Mouse (Mus musculus) lung, embryonic 16.5 days (tissue): ENCODE data around the gene Rhox2a. TPM values are rescaled to one million over a fixed set of nuclear protein-coding genes. Genes with fewer than 3 reads are reported as not detected.
"Not testable (repeated sequence)": the region's sequence is repeated elsewhere in the genome, so short reads cannot be mapped to it uniquely, and the experiment has no call there.

ENCODE experiments used
- ATAC-seq: fragments of 200-750 bp; cut with Nextera tagmentation; 2 replicates; pipeline ENCODE4 v1.8.0; 2017; ENCODE audit warnings: low read depth, mild to moderate bottlenecking, moderate library complexity
- H3K27ac ChIP-seq: fragments of 300-500 bp; sonication (generic); 2 replicates; pipeline ENCODE4 v1.5.1; 2014; ENCODE audit warnings: mild to moderate bottlenecking, control low read depth, low read length
- H3K27me3 ChIP-seq: fragments of 300-500 bp; sonication (generic); 2 replicates; pipeline ENCODE4 v1.6.1; 2014; ENCODE audit warnings: low read depth, low read length, mixed read lengths; ENCODE audit not compliant: control insufficient read depth, insufficient read depth
- H3K36me3 ChIP-seq: fragments of 300-500 bp; sonication (generic); 2 replicates; pipeline ENCODE4 v1.6.1; 2014; ENCODE audit warnings: low read length; ENCODE audit not compliant: control insufficient read depth, insufficient read depth
- H3K4me1 ChIP-seq: fragments of 300-500 bp; sonication (generic); replicated peaks from 2 replicates; pipeline ENCODE4 v1.6.1; 2014; ENCODE audit warnings: low read length, mixed read lengths; ENCODE audit not compliant: control insufficient read depth, insufficient read depth
- H3K4me2 ChIP-seq: fragments of 300-500 bp; sonication (generic); 2 replicates; pipeline ENCODE4 v1.6.1; 2014; ENCODE audit warnings: low read depth, low read length, control low read depth
- H3K4me3 ChIP-seq: fragments of 300-500 bp; sonication (generic); 2 replicates; pipeline ENCODE4 v1.5.1; 2014; ENCODE audit warnings: mild to moderate bottlenecking, low read length, control low read depth
- H3K9ac ChIP-seq: fragments of 300-500 bp; sonication (generic); 2 replicates; pipeline ENCODE4 v1.6.1; 2014; ENCODE audit warnings: low read length, control low read depth
- H3K9me3 ChIP-seq: fragments of 300-500 bp; sonication (generic); 2 replicates; pipeline ENCODE4 v1.6.1; 2016; ENCODE audit warnings: low read length; ENCODE audit not compliant: control insufficient read depth
- WGBS: fragments of 180-500 bp; shearing (Covaris S2); extraction: QIAGEN DNeasy Blood & Tissue Kit; methylation state at CpG from one replicate; pipeline ENCODE4 v1.1.7; 2014; 5-methylcytosine and 5-hydroxymethylcytosine counted together
- polyA plus RNA-seq: library from polyadenylated mRNA; unstranded; fragments of >200 nt; fragmentation: Nextera tagmentation; extraction: Ambion mirVana; gene quantifications from 2 replicates; pipeline ENCODE4 v1.2.1, GENCODE M21; 2015

The Rhox2a gene
- not detected in 2 replicates for polyA plus RNA-seq

DNA sequence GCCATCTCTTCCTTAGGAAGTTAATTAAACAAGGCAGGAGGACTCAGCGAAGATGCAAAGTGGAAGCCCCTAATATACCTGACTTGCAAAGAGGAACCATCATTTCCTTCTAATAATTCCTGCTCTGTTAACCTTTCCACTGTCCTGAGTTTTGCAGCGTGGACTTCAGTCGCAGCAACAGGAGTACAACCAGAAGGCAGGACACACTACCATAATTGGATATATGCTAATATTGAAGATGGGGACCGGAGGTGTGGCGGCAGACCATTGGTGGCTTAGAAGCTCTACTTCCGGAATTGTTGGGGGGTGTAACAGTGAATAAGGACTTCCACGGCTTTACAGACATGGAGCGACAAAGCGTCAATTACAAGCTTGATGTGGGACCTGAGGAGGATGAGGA is at the start of gene Rhox2a:
Gene Rhox2a, plus strand, starts transcription at position 301 of the 400 bp plus-strand sequence.
- not testable (repeated sequence) for H3K4me2 ChIP-seq, H3K27me3 ChIP-seq, H3K4me1 ChIP-seq, H3K27ac ChIP-seq, H3K9me3 ChIP-seq, H3K9ac ChIP-seq, ATAC-seq, H3K36me3 ChIP-seq, H3K4me3 ChIP-seq
- no CpG with 5 or more reads among the region's 9 CpGs for WGBS

- Histone ChIP-seq H3K36me3 (no peaks in the 10 kb centered on the region), H3K27me3 (no peaks in the 10 kb centered on the region), H3K4me2 (no peak overlapping the region), H3K4me3 (no peak overlapping the region), H3K9ac (no peak overlapping the region), H3K9me3 (no peaks in the 10 kb centered on the region), H3K27ac (no peak overlapping the region), H3K4me1 (no peaks in the 10 kb centered on the region)
- ATAC-seq = no peak
- WGBS = 63% methylated on average over 8 of the region's 8 CpGs
Observed at GRCm38 (mm10) chrX:37198676-37199075, 46.1 kb upstream of the Rhox2a start.

GRCm38 (mm10) chrX:37210941-37211340 is 33.8 kb upstream of the Rhox2a start, which contains the start of gene Gm9:
Gm9 (minus strand) TSS chrX:37211041.
- H3K4me2 ChIP-seq = no peak within 1 kb of the TSS
- no peak within 1 kb of the TSS for H3K9ac ChIP-seq
- WGBS = 73% methylated on average over 10 of the region's 10 CpGs
- H3K27me3 ChIP-seq = no peaks in the 10 kb centered on the region
- no peak for ATAC-seq
- no peaks in the 10 kb centered on the region for H3K9me3 ChIP-seq
- H3K27ac ChIP-seq = no peak within 1 kb of the TSS
- no peaks in the 10 kb centered on the region for H3K36me3 ChIP-seq
- no peak within 1 kb of the TSS for H3K4me3 ChIP-seq
- no peaks in the 10 kb centered on the region for H3K4me1 ChIP-seq

DNA sequence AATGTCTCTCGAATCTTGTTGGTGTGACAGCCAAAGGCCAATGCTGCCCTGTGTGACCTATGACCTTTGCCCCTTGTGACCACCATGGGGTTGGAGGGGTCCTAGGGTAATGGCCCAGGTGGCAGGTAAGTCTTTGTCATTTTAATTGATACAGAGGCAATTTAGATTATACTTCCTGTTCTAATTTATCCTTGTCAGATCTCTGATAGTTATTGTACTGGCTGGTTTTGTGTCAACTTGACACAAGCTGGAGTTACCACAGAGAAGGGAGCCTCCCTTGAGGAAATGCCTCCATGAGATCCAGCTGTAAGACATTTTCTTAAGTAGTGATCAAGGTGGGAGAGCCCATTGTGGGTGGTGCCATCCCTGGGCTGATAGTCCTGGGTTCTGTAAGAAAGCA is 22.6 kb upstream of the Rhox2a start, which contains the start of gene Rhox1:
Gene Rhox1, minus strand, starts transcription at position 101 of the 400 bp plus-strand sequence.
- not testable (repeated sequence) for H3K4me2 ChIP-seq, H3K27me3 ChIP-seq, H3K4me3 ChIP-seq, H3K36me3 ChIP-seq, H3K9me3 ChIP-seq, H3K4me1 ChIP-seq, ATAC-seq, H3K9ac ChIP-seq, H3K27ac ChIP-seq
- WGBS = 53% methylated on average over 1 of the region's 1 CpGs

GRCm38 (mm10) chrX:37249619-37250018 is 4.8 kb downstream of the Rhox2a start, which contains the start of gene Rhox3a:
Rhox3a (plus strand) TSS chrX:37249919.
- H3K36me3 ChIP-seq, H3K4me2 ChIP-seq, H3K27ac ChIP-seq, H3K4me1 ChIP-seq, H3K4me3 ChIP-seq, H3K27me3 ChIP-seq, H3K9ac ChIP-seq, H3K9me3 ChIP-seq, ATAC-seq: not testable (repeated sequence)
- WGBS = 100% methylated on average over 1 of the region's 3 CpGs

DNA sequence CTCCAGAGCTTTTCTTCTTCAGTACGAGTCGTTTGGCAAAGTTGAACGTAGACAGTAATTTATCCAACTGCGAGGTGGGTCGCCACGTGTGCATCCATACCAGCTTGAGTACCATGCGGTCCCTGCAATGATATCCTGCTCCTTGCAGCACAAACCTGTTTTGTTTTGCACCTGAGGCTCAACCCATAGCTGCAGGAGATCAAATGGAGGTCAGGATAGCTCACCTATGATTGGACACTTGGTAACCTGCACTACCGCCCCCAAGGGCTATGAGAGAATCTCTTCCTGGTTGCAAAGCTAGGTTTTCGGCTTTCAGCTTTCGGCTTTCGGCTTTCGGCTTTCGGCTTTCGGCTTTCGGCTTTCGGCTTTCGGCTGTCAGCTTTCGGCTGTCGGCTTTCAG is 20.3 kb downstream of the Rhox2a start, which contains the start of gene Rhox4a:
Gene Rhox4a, plus strand, starts transcription at position 301 of the 400 bp plus-strand sequence.
- H3K9me3 ChIP-seq, H3K4me2 ChIP-seq, ATAC-seq, H3K9ac ChIP-seq, H3K27ac ChIP-seq, H3K36me3 ChIP-seq, H3K4me3 ChIP-seq, H3K27me3 ChIP-seq, H3K4me1 ChIP-seq: not testable (repeated sequence)
- no CpG with 5 or more reads among the region's 19 CpGs for WGBS

Other genes starting within 250 kb of the Rhox2a start
- gene Sowahd, start 196.1 kb upstream of the Rhox2a start, polyA plus RNA-seq = not detected in 2 replicates
- gene Rpl39, start 159.6 kb upstream of the Rhox2a start, polyA plus RNA-seq = 511 and 600 TPM in 2 replicates
- gene Upf3b, start 134.7 kb upstream of the Rhox2a start, polyA plus RNA-seq = 17.2 and 19.4 TPM in 2 replicates
- 14.2 and 15.4 TPM in 2 replicates for gene Nkap, start 118.2 kb upstream of the Rhox2a start, polyA plus RNA-seq
- 0.89 and 1.2 TPM in 2 replicates for gene Akap14, start 76.1 kb upstream of the Rhox2a start, polyA plus RNA-seq
- 419 and 439 TPM in 2 replicates for gene Ndufa1, start 53.8 kb upstream of the Rhox2a start, polyA plus RNA-seq
- 7.8 and 9.0 TPM in 2 replicates for gene Rnf113a1, start 53.7 kb upstream of the Rhox2a start, polyA plus RNA-seq
- not detected in 2 replicates for gene Gm9, start 33.9 kb upstream of the Rhox2a start, polyA plus RNA-seq
- gene Rhox1, start 22.7 kb upstream of the Rhox2a start, polyA plus RNA-seq = not detected in 2 replicates
- not detected in 2 replicates for gene Rhox3a, start 4.9 kb downstream of the Rhox2a start, polyA plus RNA-seq
- gene Rhox4a, start 20.4 kb downstream of the Rhox2a start, polyA plus RNA-seq = 0.13 TPM in 1 of 2 replicates, not detected in the other
- gene Rhox3a2, start 135.1 kb downstream of the Rhox2a start, polyA plus RNA-seq = not detected in 2 replicates
- 0.28 and 0.47 TPM in 2 replicates for gene Rhox4a2, start 145.9 kb downstream of the Rhox2a start, polyA plus RNA-seq
- not detected in 2 replicates for gene Rhox2b, start 167.1 kb downstream of the Rhox2a start, polyA plus RNA-seq
- 0.30 TPM in 1 of 2 replicates, not detected in the other for gene Rhox4b, start 187.5 kb downstream of the Rhox2a start, polyA plus RNA-seq
- gene Rhox2c, start 208.7 kb downstream of the Rhox2a start, polyA plus RNA-seq = not detected in 2 replicates
- gene Rhox3c, start 213.6 kb downstream of the Rhox2a start, polyA plus RNA-seq = not detected in 2 replicates
- not detected in 2 replicates for gene Rhox4c, start 235.4 kb downstream of the Rhox2a start, polyA plus RNA-seq
- not detected in 2 replicates for gene Rhox2d, start 248.5 kb downstream of the Rhox2a start, polyA plus RNA-seq